Mouse (Mus musculus) adipocyte (in vitro differentiated cells): ENCODE measurements at regions not wholly inside any gene's neighbourhood (a gene's known extent, or its start where the extent isn't known, plus 50 kb on each side); places are given as distances from the start of the nearest gene placed in this dataset.

Experiments used
- DNase-seq: peaks from one replicate; pipeline ENCODE4 v3.0.0-alpha.2; 2016; ENCODE audit warnings: low spot score

DNA sequence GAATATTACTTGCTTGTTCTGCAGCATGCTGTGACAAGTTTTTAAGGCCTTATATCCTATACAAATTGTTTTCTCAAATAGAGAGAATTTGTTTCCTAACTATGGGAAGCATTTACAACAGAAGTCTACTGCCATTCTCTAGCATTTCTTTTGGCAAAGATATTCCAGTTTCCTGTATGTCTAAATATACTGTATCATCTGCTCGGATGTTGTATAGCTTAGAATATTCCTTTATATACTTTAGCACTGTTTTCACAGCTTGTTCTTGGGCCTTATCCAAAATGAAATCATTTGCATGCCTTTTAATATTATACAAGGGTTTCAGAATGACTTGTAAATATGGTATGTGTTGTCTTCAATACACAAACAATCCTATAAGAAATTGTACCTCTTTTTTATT lies 92.1 kb upstream of the Ins2 start:
- DNase-seq = no peak

- DNase-seq = no peak
These were observed 87.9 kb upstream of the Ins2 start for GRCm38 (mm10) chr7:142830969-142831673.

- no peak for DNase-seq
These were observed 67.5 kb upstream of the Ins2 start for GRCm38 (mm10) chr7:142810711-142811110.

- peak; percentile 49 for DNase-seq
These were observed 56.2 kb upstream of the Ins2 start for GRCm38 (mm10) chr7:142799424-142799823.

- DNase-seq = no peak
These were observed 51.3 kb upstream of the Ins2 start for GRCm38 (mm10) chr7:142794481-142794880.
